Mouse (Mus musculus) megakaryocyte, embryonic 14.5 days (primary cell): Measurements from ENCODE around the gene Arhgap28.

ENCODE experiments used
- FLI1 ChIP-seq: IDR thresholded peaks from 2 replicates; pipeline ENCODE4 v1.6.1; 2012; ENCODE audit warnings: low read length, inconsistent platforms, mixed read lengths
- GATA1 ChIP-seq: IDR thresholded peaks from 3 replicates; pipeline ENCODE4 v1.6.1; 2012; ENCODE audit warnings: mixed read lengths, low read length, inconsistent platforms, borderline replicate concordance

GRCm38 (mm10) chr17:67993371-67994045 is 10.4 kb downstream of the Arhgap28 start:
- TF ChIP-seq GATA1 (no peak), FLI1 (no peak)
